Mouse (Mus musculus) heart, adult 2 months (tissue): ENCODE measurements around the gene Vps35l. TPM values are rescaled to one million over a fixed set of nuclear protein-coding genes. Genes with fewer than 3 reads are reported as not detected.

Source experiments
- DNase-seq, 2 experiments: peaks; one replicate each; pipeline ENCODE4 v3.0.0; 2021
- H3K27ac ChIP-seq: fragments of 200-600 bp; 2 replicates; pipeline ENCODE4 v1.8.1; 2022
- H3K27me3 ChIP-seq: fragments of 200-500 bp; 2 replicates; pipeline ENCODE4 v1.6.1; 2012; ENCODE audit warnings: mild to moderate bottlenecking, low read length, inconsistent platforms, mixed read lengths; ENCODE audit not compliant: control insufficient read depth, insufficient read depth
- H3K36me3 ChIP-seq: fragments of 200-500 bp; 2 replicates; pipeline ENCODE4 v1.6.1; 2012; ENCODE audit warnings: low read length, inconsistent platforms; ENCODE audit not compliant: control insufficient read depth, insufficient read depth
- H3K4me1 ChIP-seq: fragments of 200-500 bp; 2 replicates; pipeline ENCODE4 v1.6.1; 2011; ENCODE audit warnings: low read length; ENCODE audit not compliant: control insufficient read depth, insufficient read depth
- H3K4me3 ChIP-seq: fragments of 200-600 bp; 2 replicates; pipeline ENCODE4 v1.8.1; 2022
- H3K79me2 ChIP-seq: fragments of 200-500 bp; replicated peaks from 2 replicates; pipeline ENCODE4 v1.6.1; 2012; ENCODE audit warnings: mild to moderate bottlenecking, inconsistent platforms, low read length, moderate library complexity, mixed read lengths; ENCODE audit not compliant: control insufficient read depth, insufficient read depth
- H3K9ac ChIP-seq: fragments of 200-500 bp; 2 replicates; pipeline ENCODE4 v1.6.1; 2012; ENCODE audit warnings: low read depth, mild to moderate bottlenecking, control low read depth, inconsistent platforms, low read length, mixed read lengths
- CTCF ChIP-seq: fragments of 200-600 bp; IDR thresholded peaks from 2 replicates; pipeline ENCODE4 v1.8.1; 2022; ENCODE audit warnings: antibody characterized with exemption, mild to moderate bottlenecking, moderate library complexity
- EP300 ChIP-seq: fragments of 200-500 bp; IDR thresholded peaks from 2 replicates; pipeline ENCODE4 v1.6.1; 2011; ENCODE audit warnings: low read depth, low read length, control low read depth; ENCODE audit not compliant: insufficient read depth
- POLR2A ChIP-seq: fragments of 200-500 bp; IDR thresholded peaks from 2 replicates; pipeline ENCODE4 v1.6.1; 2011; ENCODE audit warnings: mild to moderate bottlenecking, low read depth, low read length, control low read depth; ENCODE audit not compliant: insufficient read depth
- WGBS: fragments of 180-500 bp; shearing (Covaris S2); methylation state at CpG from one replicate; pipeline ENCODE4 v1.1.7; 2018; 5-methylcytosine and 5-hydroxymethylcytosine counted together
- intact Hi-C: fragments of 180-260 bp; cut with DNase I; formaldehyde crosslinking; loops from one replicate; pipeline ENCODE4 v1.15.1; 2025
- polyA plus RNA-seq: library from polyadenylated mRNA; depleted of rRNA; stranded (reverse); fragments of >200 nt; gene quantifications from 2 replicates; pipeline ENCODE4 v1.2.3, GENCODE M21; 2012
- total RNA-seq, 2 experiments: library from RNA; stranded (reverse); gene quantifications; 2 replicates each; pipeline ENCODE4 v1.2.3; 2021

The Vps35l gene
- total and polyA plus RNA-seq, 3 experiments, result 21.0 to 26.5 (median 21.7) TPM

- Histone ChIP-seq H3K27ac (no peak overlapping the region), H3K9ac (no peak overlapping the region), H3K36me3 (peaks cover 5% of the 10 kb centered on the region; the same call in 1 of the 2 replicates), H3K4me1 (no peaks in the 10 kb centered on the region; the same call in 1 of the 2 replicates), H3K4me3 (no peak overlapping the region), H3K27me3 (no peaks in the 10 kb centered on the region), H3K79me2 (no peaks in the 10 kb centered on the region; the same call in 1 of the 2 replicates)
- intact Hi-C loops, result no loop called here
- TF ChIP-seq CTCF, result no peak
- no peak for TF ChIP-seq EP300
- TF ChIP-seq POLR2A, result no peak
- DNase-seq, result no peak
- 31% methylated on average over 4 of the region's 4 CpGs for WGBS
Observed at GRCm38 (mm10) chr7:118708002-118708401, 32.0 kb upstream of the Vps35l start.

GRCm38 (mm10) chr7:118710776-118711175 is 29.2 kb upstream of the Vps35l start:
- Histone ChIP-seq H3K4me1 (no peaks in the 10 kb centered on the region), H3K9ac (no peak overlapping the region), H3K27ac (no peak overlapping the region), H3K27me3 (no peaks in the 10 kb centered on the region), H3K36me3 (no peaks in the 10 kb centered on the region), H3K79me2 (no peaks in the 10 kb centered on the region), H3K4me3 (no peak overlapping the region)
- DNase-seq, result no peak
- WGBS, result 69% methylated on average over 5 of the region's 5 CpGs
- intact Hi-C loops, result loop anchor here (10.0 kb wide), 1 partner anchor 596 kb away; the partner anchor contains the start of gene Rps15a
- TF ChIP-seq POLR2A, result no peak
- TF ChIP-seq EP300, result no peak
- no peak for TF ChIP-seq CTCF

GRCm38 (mm10) chr7:118712228-118713173 is 27.5 kb upstream of the Vps35l start, which contains the start of gene Ccp110:
Gene Ccp110, plus strand, starts transcription at chr7:118712552.
- 1% methylated on average over 48 of the region's 48 CpGs for WGBS
- H3K4me1 ChIP-seq, result no peaks in the 10 kb centered on the region
- H3K9ac ChIP-seq, result peak within 1 kb of the TSS; percentile 64
- H3K4me3 ChIP-seq, result peak within 1 kb of the TSS; percentile 91
- TF ChIP-seq POLR2A, result peak; percentile 42; the same call in 1 of the 2 replicates
- no peak for TF ChIP-seq CTCF
- TF ChIP-seq EP300, result peak; percentile 73; the same call in 1 of the 2 replicates
- no peaks in the 10 kb centered on the region for H3K79me2 ChIP-seq
- no peaks in the 10 kb centered on the region for H3K36me3 ChIP-seq
- no peaks in the 10 kb centered on the region for H3K27me3 ChIP-seq
- H3K27ac ChIP-seq, result peak within 1 kb of the TSS; percentile 38
- peak; percentile 91 to 96 for DNase-seq
- intact Hi-C loops, result loop anchor here (2.0 to 10.0 kb wide), 2 partner anchors 28 to 598 kb away; partner anchors contain the start of genes Rps15a and Vps35l

- H3K27ac ChIP-seq, result no peak overlapping the region
- intact Hi-C loops, result loop anchor here (10.0 kb wide), 1 partner anchor 600 kb away; the partner anchor contains the start of gene Rps15a
- H3K9ac ChIP-seq, result no peak overlapping the region
- H3K36me3 ChIP-seq, result no peaks in the 10 kb centered on the region
- H3K79me2 ChIP-seq, result no peaks in the 10 kb centered on the region
- 57% methylated on average over 1 of the region's 1 CpGs for WGBS
- no peak overlapping the region for H3K4me3 ChIP-seq
- H3K4me1 ChIP-seq, result no peaks in the 10 kb centered on the region
- DNase-seq, result no peak
- H3K27me3 ChIP-seq, result no peaks in the 10 kb centered on the region
- no peak for TF ChIP-seq POLR2A
- no peak for TF ChIP-seq CTCF
- no peak for TF ChIP-seq EP300
Observed at GRCm38 (mm10) chr7:118714873-118715272, 25.2 kb upstream of the Vps35l start.

GRCm38 (mm10) chr7:118718066-118718465 is 22.0 kb upstream of the Vps35l start:
- no peak overlapping the region for H3K9ac ChIP-seq
- DNase-seq, result no peak
- WGBS, result 94% methylated on average over 4 of the region's 4 CpGs
- no peak overlapping the region for H3K27ac ChIP-seq
- intact Hi-C loops, result loop anchor here (10.0 kb wide), 1 partner anchor 603 kb away; the partner anchor contains the start of gene Rps15a
- H3K4me3 ChIP-seq, result no peak overlapping the region
- TF ChIP-seq EP300 (no peak), CTCF (no peak), POLR2A (no peak)
- H3K27me3 ChIP-seq, result no peaks in the 10 kb centered on the region
- no peaks in the 10 kb centered on the region for H3K36me3 ChIP-seq
- H3K4me1 ChIP-seq, result no peaks in the 10 kb centered on the region
- H3K79me2 ChIP-seq, result no peaks in the 10 kb centered on the region

- no peak overlapping the region for H3K9ac ChIP-seq
- no peak overlapping the region for H3K27ac ChIP-seq
- no peaks in the 10 kb centered on the region for H3K79me2 ChIP-seq
- 95% methylated on average over 9 of the region's 9 CpGs for WGBS
- no peak overlapping the region for H3K4me3 ChIP-seq
- no peak for TF ChIP-seq POLR2A
- TF ChIP-seq EP300, result no peak
- no peak for TF ChIP-seq CTCF
- H3K36me3 ChIP-seq, result no peaks in the 10 kb centered on the region
- H3K27me3 ChIP-seq, result no peaks in the 10 kb centered on the region
- no peak for DNase-seq
- H3K4me1 ChIP-seq, result no peaks in the 10 kb centered on the region
- intact Hi-C loops, result no loop called here
Observed at GRCm38 (mm10) chr7:118723927-118724326, 16.1 kb upstream of the Vps35l start.
